Mouse (Mus musculus): Measurements from ENCODE around the gene Necap2. TPM values are rescaled to one million over a fixed set of nuclear protein-coding genes. Genes with fewer than 3 reads are reported as not detected.

The Necap2 gene
- 100 to 1,000 TPM; 122 to 140 TPM for total RNA-seq (2023)

GRCm38 (mm10) chr4:141077681-141078509, at the start of gene Necap2:
Gene Necap2, minus strand, starts transcription at chr4:141078357.

GRCm38 (mm10) chr4:141088033-141088432, 9.9 kb upstream of the Necap2 start, which contains the start of gene Spata21:
Gene Spata21, plus strand, starts transcription at chr4:141088333.

GRCm38 (mm10) chr4:141060426-141061301, 17.5 kb downstream of the Necap2 start, which contains the start of gene Crocc:
Gene Crocc, minus strand, starts transcription at chr4:141060550.

Other genes starting within 250 kb of the Necap2 start
- not detected for gene Padi1, start 232.6 kb downstream of the Necap2 start, total RNA-seq (2023)
- 100 to 1,000 TPM; 106 to 111 TPM for gene Padi2, start 172.0 kb downstream of the Necap2 start, total RNA-seq (2023)
- 100 to 1,000 TPM; 115 to 124 TPM for gene Sdhb, start 117.2 kb downstream of the Necap2 start, total RNA-seq (2023)
- 100 to 1,000 TPM; 171 to 207 TPM for gene Atp13a2, start 91.5 kb downstream of the Necap2 start, total RNA-seq (2023)
- gene Mfap2, start 67.9 kb downstream of the Necap2 start, total RNA-seq (2023) = under 1 TPM in 1 of 2 experiments, not detected in 1; 0.82 TPM
- 10 to 100 TPM in 1 of 2 experiments, 1 to 10 TPM in 1; 9.9 to 11.1 TPM for gene Crocc, start 17.8 kb downstream of the Necap2 start, total RNA-seq (2023)
- gene Spata21, start 10.0 kb upstream of the Necap2 start, total RNA-seq (2023) = not detected
- 100 to 1,000 TPM; 132 to 139 TPM for gene Szrd1, start 61.4 kb upstream of the Necap2 start, total RNA-seq (2023)
- 10 to 100 TPM; 20.6 to 23.6 TPM for gene Fbxo42, start 69.6 kb upstream of the Necap2 start, total RNA-seq (2023)
- under 1 TPM; 0.46 to 0.68 TPM for gene Rsg1, start 135.6 kb upstream of the Necap2 start, total RNA-seq (2023)
- gene Arhgef19, start 161.1 kb upstream of the Necap2 start, total RNA-seq (2023) = 1 to 10 TPM in 1 of 2 experiments, not detected in 1; 1.2 TPM
- gene Epha2, start 222.9 kb upstream of the Necap2 start, total RNA-seq (2023) = 1 to 10 TPM; 1.3 to 4.7 TPM

Measured in monocyte, adult 59 days (primary cell).